Mouse (Mus musculus): ENCODE results near the gene Ganc.

The Ganc gene

GRCm38 (mm10) chr2:120501136-120501918, 97.6 kb downstream of the Ganc start:
- in situ Hi-C loops (cut with MboI, MseI): loop anchor here (25.0 kb wide), 1 partner anchor 1389 kb away; the partner anchor contains the start of gene Rad51

- in situ Hi-C loops (cut with MboI, MseI): loop anchor here (25.0 kb wide), 1 partner anchor 1390 kb away; the partner anchor contains the start of gene Rad51
Measured at GRCm38 (mm10) chr2:120501931-120502604, 98.4 kb downstream of the Ganc start.

- in situ Hi-C loops (cut with MboI, MseI): loop anchor here (25.0 kb wide), 1 partner anchor 1390 kb away; the partner anchor contains the start of gene Rad51
Measured at GRCm38 (mm10) chr2:120502605-120502990, 98.9 kb downstream of the Ganc start.

- in situ Hi-C loops (cut with MboI, MseI): loop anchor here (25.0 kb wide), 1 partner anchor 1391 kb away; the partner anchor contains the start of gene Rad51
Measured at GRCm38 (mm10) chr2:120503094-120503493, 99.4 kb downstream of the Ganc start.

- in situ Hi-C loops (cut with MboI, MseI): loop anchor here (25.0 kb wide), 1 partner anchor 1392 kb away; the partner anchor contains the start of gene Rad51
Measured at GRCm38 (mm10) chr2:120503992-120504391, 100.3 kb downstream of the Ganc start.

Data from T-helper 2 cell (primary cell).